ENCODE assay signal across 9 mouse cellular contexts in genomic region chr5:74051394-74052170, GRCm38 (mm10). TPM values are rescaled to one million over a fixed set of nuclear protein-coding genes. Genes with fewer than 3 reads are reported as not detected.
DNase-seq lines count a peak whose midpoint lies in the region; ATAC-seq and TF ChIP-seq lines count a peak whose summit lies in the region.
"Had no signal": no experiment of that assay in that cellular context is flagged by ENCODE, and none has a peak within 500 bp of the region (broad histone marks: within the 10 kb centered on the region; RNA-seq: fewer than 3 reads in every experiment).

No protein-coding gene starts in this region.

- CTCF ChIA-PET in Patski (lab: Charles Lee) = interaction anchor here (1.2 to 1.4 kb wide), 2 partner anchors 14 to 17 kb away, joined by 4 to 5 read pairs; no protein-coding TSS in a partner anchor

- no peak for TF ChIP-seq CTCF in Patski (IDR thresholded peaks at IDR 0.05)

- H3K4me2 ChIP-seq in kidney, embryonic 14.5 days (replicated peaks; ENCODE audit: low read depth, low read length) = no peak overlapping the region

- H3K4me1 ChIP-seq in kidney, embryonic 14.5 days (ENCODE audit: control insufficient read depth, insufficient read depth, low read length) = peaks cover 14% of the 10 kb centered on the region

- H3K9ac ChIP-seq in kidney, embryonic 14.5 days (ENCODE audit: low read depth, low read length) = no peak overlapping the region

- intact Hi-C loops in heart, postnatal 36 days (cut with DNase I) = no loop called here

- no peaks in the 10 kb centered on the region for H3K27me3 ChIP-seq in kidney, embryonic 14.5 days (ENCODE audit: control insufficient read depth, insufficient read depth, low read length)
- no peaks in the 10 kb centered on the region for H3K27me3 ChIP-seq in Patski

- H3K36me3 ChIP-seq in kidney, embryonic 14.5 days (ENCODE audit: control insufficient read depth, insufficient read depth, low read length) = no peaks in the 10 kb centered on the region

- peak; percentile 64 for DNase-seq in kidney, adult 11 months
- peak; percentile 76 for DNase-seq in Patski (ENCODE audit: low read depth, low spot score)
- DNase-seq in cerebellum, postnatal 10 days = peak; percentile 77 to 80
- DNase-seq in heart, postnatal 36 days = peak; percentile 45 to 52
- peak; percentile 60 to 79 for DNase-seq in lung, postnatal 4 days
- no peak for DNase-seq in embryo, embryonic 10 days (ENCODE audit: low spot score)

- in situ Hi-C loops in Patski (cut with MboI; ENCODE audit: low pct_unique_long_range_greater_than_20kb) = no loop called here

- H3K4me3 ChIP-seq in kidney, embryonic 14.5 days (ENCODE audit: low read length) = no peak overlapping the region
- H3K4me3 ChIP-seq: myocyte had no signal

- H3K27ac ChIP-seq in kidney, embryonic 14.5 days (ENCODE audit: low read depth, low read length) = no peak overlapping the region

- ATAC-seq in kidney, embryonic 14.5 days (ENCODE audit: low FRiP score, low TSS enrichment) = no peak
- ATAC-seq in Patski = peak; percentile 91
- ATAC-seq in CD4-positive, CD25-positive, alpha-beta regulatory T cell, adult 4 months = no peak

- POLR2A ChIA-PET in Patski (lab: Charles Lee) = interaction anchor here (0.6 to 1.3 kb wide), 3 partner anchors 16 to 144 kb away, joined by 3 read pairs; no protein-coding TSS in a partner anchor

- WGBS in kidney, embryonic 14.5 days = 71% methylated on average over 23 of the region's 23 CpGs

- peaks cover 3% of the 10 kb centered on the region; the same call in 1 of the 2 replicates for H3K9me3 ChIP-seq in kidney, embryonic 14.5 days (ENCODE audit: control insufficient read depth, low read length)

RNA-seq across cellular contexts. Expression of gene Usp46, which starts 16.6 kb away (rescaled TPM):
- 27.6 and 34.5 TPM in 2 replicates for polyA plus RNA-seq in kidney, embryonic 14.5 days (2014; fragmentation: Nextera tagmentation; extraction: Ambion mirVana)
- 21.0 TPM for polyA plus RNA-seq in Patski (2021)
- total RNA-seq in heart, postnatal 36 days (2021) = 10 to 100 TPM; 35.1 TPM
- 1 to 10 TPM; 8.6 to 9.7 TPM for polyA plus RNA-seq in CD4-positive, CD25-positive, alpha-beta regulatory T cell, adult 4 months (2017; shearing (Covaris generic))
